Mouse (Mus musculus) lung, postnatal 0 days (tissue): Measurements from ENCODE around the gene Sgms1. TPM values are rescaled to one million over a fixed set of nuclear protein-coding genes. Genes with fewer than 3 reads are reported as not detected.

Source experiments
- ATAC-seq: fragments of 200-750 bp; cut with Nextera tagmentation; 2 replicates; pipeline ENCODE4 v1.8.0; 2017; ENCODE audit warnings: moderate library complexity
- DNase-seq: peaks from one replicate; pipeline ENCODE4 v3.0.0-alpha.2; 2016; ENCODE audit warnings: low spot score
- H3K27ac ChIP-seq: fragments of 300-500 bp; sonication (generic); 2 replicates; pipeline ENCODE4 v1.5.1; 2014; ENCODE audit warnings: antibody characterized with exemption, mild to moderate bottlenecking, low read length, mixed read lengths
- H3K27me3 ChIP-seq: fragments of 300-500 bp; sonication (generic); replicated peaks from 2 replicates; pipeline ENCODE4 v1.6.1; 2014; ENCODE audit warnings: low read length, mixed read lengths; ENCODE audit not compliant: insufficient read depth
- H3K36me3 ChIP-seq: fragments of 300-500 bp; sonication (generic); 2 replicates; pipeline ENCODE4 v1.6.1; 2014; ENCODE audit warnings: low read length, mixed read lengths; ENCODE audit not compliant: insufficient read depth
- H3K4me1 ChIP-seq: fragments of 300-500 bp; sonication (generic); 2 replicates; pipeline ENCODE4 v1.6.1; 2014; ENCODE audit warnings: antibody characterized with exemption, low read depth, low read length, mixed read lengths; ENCODE audit not compliant: insufficient read depth
- H3K4me2 ChIP-seq: fragments of 300-500 bp; sonication (generic); replicated peaks from 2 replicates; pipeline ENCODE4 v1.6.1; 2014; ENCODE audit warnings: low read depth, mild to moderate bottlenecking, low read length, moderate library complexity, mixed read lengths
- H3K4me3 ChIP-seq: fragments of 300-500 bp; sonication (generic); 2 replicates; pipeline ENCODE4 v1.5.1; 2014; ENCODE audit warnings: low read depth, low read length
- H3K9ac ChIP-seq: fragments of 300-500 bp; sonication (generic); replicated peaks from 2 replicates; pipeline ENCODE4 v1.6.1; 2014; ENCODE audit warnings: low read depth, mild to moderate bottlenecking
- H3K9me3 ChIP-seq: fragments of 300-500 bp; sonication (generic); 2 replicates; pipeline ENCODE4 v1.6.1; 2016; ENCODE audit warnings: low read length, mixed read lengths
- CTCF ChIP-seq: IDR thresholded peaks from 2 replicates; pipeline ENCODE4 v1.5.1; 2016; ENCODE audit warnings: antibody characterized with exemption, mild to moderate bottlenecking
- EP300 ChIP-seq: IDR thresholded peaks from 2 replicates; pipeline ENCODE4 v1.6.1; 2016; ENCODE audit warnings: antibody characterized with exemption, mild to moderate bottlenecking, control low read depth
- WGBS: fragments of 180-500 bp; shearing (Covaris S2); extraction: QIAGEN DNeasy Blood & Tissue Kit; methylation state at CpG from one replicate; pipeline ENCODE4 v1.1.7; 2014; 5-methylcytosine and 5-hydroxymethylcytosine counted together
- polyA plus RNA-seq: library from polyadenylated mRNA; unstranded; fragments of >200 nt; fragmentation: Nextera tagmentation; extraction: Ambion mirVana; gene quantifications from 2 replicates; pipeline ENCODE4 v1.2.1, GENCODE M21; 2015

The Sgms1 gene
- polyA plus RNA-seq, 1 experiment from 2014 or later = 59.3 TPM

DNA sequence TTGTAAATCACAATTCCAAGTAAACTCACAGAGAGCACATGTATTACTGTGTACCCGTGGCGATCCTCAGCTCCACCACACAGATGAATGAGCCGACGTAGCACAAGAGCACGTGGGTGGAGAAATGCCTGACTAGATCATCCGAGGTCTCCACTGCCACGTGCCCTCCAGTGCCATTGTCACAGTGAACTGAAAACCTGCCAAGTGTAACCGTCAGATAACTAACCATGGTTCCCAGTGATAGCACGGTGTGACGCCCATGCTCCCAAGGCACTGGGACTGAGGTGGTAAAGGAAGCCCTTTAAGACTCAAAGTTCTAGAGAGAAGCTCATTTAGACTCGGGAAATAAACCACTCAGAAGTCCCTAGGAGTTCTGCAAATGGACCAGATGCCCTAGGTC is 167.4 kb downstream of the Sgms1 start:
- no peak for ATAC-seq

DNA sequence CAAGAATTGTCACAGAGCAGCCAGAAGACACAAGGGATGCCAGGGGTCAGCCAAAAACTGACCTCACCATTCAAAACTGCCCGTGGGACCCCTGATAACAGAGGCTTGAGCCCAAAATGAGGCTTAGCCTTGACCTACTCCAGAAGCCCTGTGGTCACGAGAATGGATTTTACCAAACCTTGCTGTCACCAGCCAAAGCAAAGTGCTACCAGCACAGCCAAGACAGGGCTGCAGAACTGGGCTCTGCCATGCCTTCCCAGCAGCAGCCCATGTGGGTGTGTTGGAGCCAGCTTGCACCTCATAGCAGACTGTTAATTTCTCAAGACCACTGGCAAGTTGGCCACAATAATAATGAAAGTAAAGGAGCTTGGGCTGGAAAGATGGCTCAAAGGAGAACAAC is 168.5 kb downstream of the Sgms1 start:
- peaks cover 6% of the 10 kb centered on the region; the same call in 1 of the 2 replicates for H3K4me1 ChIP-seq
- peaks cover 9% of the 10 kb centered on the region; the same call in 1 of the 2 replicates for H3K36me3 ChIP-seq
- 67% methylated on average over 2 of the region's 2 CpGs for WGBS
- H3K9me3 ChIP-seq = no peaks in the 10 kb centered on the region
- ATAC-seq (no peak), DNase-seq (no peak)
- H3K4me2 ChIP-seq = no peak overlapping the region
- no peak overlapping the region for H3K9ac ChIP-seq
- no peak for TF ChIP-seq EP300
- no peak for TF ChIP-seq CTCF
- H3K27me3 ChIP-seq = no peaks in the 10 kb centered on the region
- no peak overlapping the region for H3K27ac ChIP-seq
- H3K4me3 ChIP-seq = no peak overlapping the region

More for the DNA sequence above, 167.4 kb downstream of the Sgms1 start:
- Histone ChIP-seq H3K36me3 (peaks cover 9% of the 10 kb centered on the region; the same call in 1 of the 2 replicates), H3K4me2 (no peak overlapping the region), H3K4me3 (no peak overlapping the region), H3K27me3 (no peaks in the 10 kb centered on the region), H3K4me1 (peaks cover 6% of the 10 kb centered on the region; the same call in 1 of the 2 replicates), H3K9me3 (no peaks in the 10 kb centered on the region), H3K9ac (no peak overlapping the region), H3K27ac (no peak overlapping the region)
- TF ChIP-seq EP300 (no peak), CTCF (no peak)
- WGBS = 89% methylated on average over 11 of the region's 11 CpGs
- no peak for DNase-seq

DNA sequence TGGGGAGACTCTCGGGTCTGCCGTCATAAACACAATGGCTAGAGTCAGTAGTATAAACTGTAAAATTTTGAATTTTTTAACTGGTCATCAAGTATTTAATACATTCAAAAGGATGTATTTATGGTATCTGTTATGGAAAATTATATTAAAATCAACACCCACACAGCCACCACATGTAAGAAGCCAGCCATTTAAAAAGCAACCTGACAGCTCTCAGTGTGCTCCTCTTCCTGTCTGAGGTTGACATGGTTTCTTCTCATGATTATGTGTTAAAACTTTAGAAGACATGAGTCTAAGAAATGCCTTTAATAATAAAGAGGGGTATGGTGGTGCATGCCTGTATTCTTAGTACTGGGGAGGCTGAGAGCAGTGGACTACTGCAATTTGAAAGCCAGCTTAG is 172.8 kb downstream of the Sgms1 start:
- 98% methylated on average over 2 of the region's 2 CpGs for WGBS
- ATAC-seq (no peak), DNase-seq (no peak)
- Histone ChIP-seq H3K9me3 (no peaks in the 10 kb centered on the region), H3K36me3 (no peaks in the 10 kb centered on the region), H3K4me3 (no peak overlapping the region), H3K27me3 (no peaks in the 10 kb centered on the region), H3K4me1 (peaks cover 5% of the 10 kb centered on the region; the same call in 1 of the 2 replicates), H3K9ac (no peak overlapping the region), H3K4me2 (no peak overlapping the region), H3K27ac (no peak overlapping the region)
- TF ChIP-seq CTCF (no peak), EP300 (no peak)

DNA sequence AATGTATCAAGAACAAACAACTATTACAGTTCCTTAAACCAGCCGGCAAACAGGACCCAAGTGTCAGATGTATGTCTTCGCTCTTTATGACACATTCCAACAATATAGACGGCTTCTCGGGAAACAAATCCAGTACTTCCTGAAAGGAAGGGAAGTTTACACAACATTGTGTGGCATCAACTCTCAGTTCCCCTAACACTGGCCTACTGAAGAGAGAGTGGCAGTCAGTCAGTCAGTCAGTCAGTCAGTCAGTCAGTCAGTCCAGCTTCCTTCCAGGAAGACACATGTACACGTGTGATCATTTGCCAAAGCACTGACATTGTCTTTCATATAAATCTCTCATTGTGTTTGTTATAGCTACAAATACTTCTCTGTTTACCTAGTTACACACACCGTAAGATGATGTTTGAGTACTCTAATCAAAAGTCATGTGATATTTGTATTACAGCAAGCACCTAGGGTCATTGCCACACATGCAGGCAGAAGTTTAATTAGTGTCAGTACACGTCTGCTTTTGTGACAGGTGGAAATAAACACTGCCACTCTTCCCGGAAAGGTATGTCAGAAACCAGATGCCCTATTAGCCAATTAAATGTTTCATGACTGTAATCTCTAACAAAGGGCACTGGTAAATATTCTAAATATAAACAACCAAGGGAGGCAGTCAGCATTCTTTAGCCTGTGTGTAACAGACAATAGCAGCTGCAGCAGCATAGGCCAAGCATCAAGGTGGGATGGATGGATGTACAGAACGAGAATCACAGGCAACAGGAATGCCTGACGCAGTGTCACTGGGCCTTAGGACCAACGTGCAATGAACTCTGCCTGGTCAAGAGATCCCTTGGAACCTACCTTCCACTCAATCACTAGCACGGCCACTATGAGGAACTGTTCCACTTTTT is 174.4 kb downstream of the Sgms1 start:
- Histone ChIP-seq H3K27me3 (no peaks in the 10 kb centered on the region), H3K9me3 (no peaks in the 10 kb centered on the region), H3K36me3 (no peaks in the 10 kb centered on the region), H3K4me3 (no peak overlapping the region), H3K4me2 (no peak overlapping the region), H3K27ac (peak overlapping the region; percentile 6; the same call in 1 of the 2 replicates), H3K4me1 (peaks cover 5% of the 10 kb centered on the region; the same call in 1 of the 2 replicates), H3K9ac (no peak overlapping the region)
- ATAC-seq (peak; percentile 25), DNase-seq (peak; percentile 75)
- WGBS = 38% methylated on average over 12 of the region's 12 CpGs
- TF ChIP-seq EP300 (peak; percentile 90), CTCF (no peak)

DNA sequence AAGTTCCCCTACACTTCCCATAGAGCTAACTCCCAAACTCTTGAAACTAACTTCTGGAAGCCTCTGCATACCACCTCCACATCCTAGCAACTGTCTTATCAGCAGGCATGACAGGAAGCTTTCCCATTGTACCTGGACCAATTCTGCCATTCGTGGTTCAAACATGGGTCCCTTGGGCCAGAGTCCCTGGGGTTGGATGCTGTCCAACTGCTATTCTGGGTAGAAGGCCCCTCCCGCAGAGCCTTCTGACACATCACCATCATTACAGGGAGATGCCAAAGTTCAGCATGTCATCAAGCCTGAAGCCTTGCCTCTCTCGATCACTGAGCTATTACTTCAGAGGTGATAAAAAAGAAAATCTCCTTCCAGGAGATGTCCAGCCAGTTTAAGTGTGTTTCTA is 175.9 kb downstream of the Sgms1 start:
- Histone ChIP-seq H3K9me3 (no peaks in the 10 kb centered on the region), H3K27ac (no peak overlapping the region), H3K9ac (no peak overlapping the region), H3K36me3 (no peaks in the 10 kb centered on the region), H3K27me3 (no peaks in the 10 kb centered on the region), H3K4me2 (no peak overlapping the region), H3K4me1 (peaks cover 5% of the 10 kb centered on the region; the same call in 1 of the 2 replicates), H3K4me3 (no peak overlapping the region)
- ATAC-seq = no peak
- WGBS = 66% methylated on average over 3 of the region's 3 CpGs
- DNase-seq = no peak
- TF ChIP-seq CTCF (no peak), EP300 (no peak)

DNA sequence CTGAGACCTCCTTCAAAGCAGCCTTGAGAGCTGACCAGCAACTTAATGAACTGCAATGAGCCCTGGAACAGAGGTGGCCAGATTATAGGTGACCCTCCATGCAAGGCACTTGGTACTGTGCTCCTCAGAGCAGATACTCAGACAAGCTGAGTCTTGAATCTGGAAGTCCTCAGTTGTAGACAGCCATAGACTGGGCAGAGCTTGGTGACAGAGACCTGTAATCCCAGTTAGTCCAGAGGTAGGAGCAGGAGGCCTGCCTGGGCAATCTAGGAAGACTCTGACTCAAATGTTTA is 178.3 kb downstream of the Sgms1 start:
- no peak for TF ChIP-seq CTCF
- no peak for TF ChIP-seq EP300
- no peak overlapping the region for H3K9ac ChIP-seq
- no peak; the same call in none of the 2 replicates for ATAC-seq

More for the DNA sequence above, 178.3 kb downstream of the Sgms1 start:
- no peak for DNase-seq
- H3K36me3 ChIP-seq = no peaks in the 10 kb centered on the region
- peaks cover 5% of the 10 kb centered on the region; the same call in 1 of the 2 replicates for H3K4me1 ChIP-seq
- no peaks in the 10 kb centered on the region for H3K27me3 ChIP-seq
- peak overlapping the region; percentile 92 for H3K27ac ChIP-seq
- H3K4me3 ChIP-seq = peak overlapping the region; percentile 52
- no peaks in the 10 kb centered on the region for H3K9me3 ChIP-seq
- peak overlapping the region; percentile 64 for H3K4me2 ChIP-seq
